Mouse (Mus musculus): Measurements from ENCODE around the gene Pik3cb.

DNA sequence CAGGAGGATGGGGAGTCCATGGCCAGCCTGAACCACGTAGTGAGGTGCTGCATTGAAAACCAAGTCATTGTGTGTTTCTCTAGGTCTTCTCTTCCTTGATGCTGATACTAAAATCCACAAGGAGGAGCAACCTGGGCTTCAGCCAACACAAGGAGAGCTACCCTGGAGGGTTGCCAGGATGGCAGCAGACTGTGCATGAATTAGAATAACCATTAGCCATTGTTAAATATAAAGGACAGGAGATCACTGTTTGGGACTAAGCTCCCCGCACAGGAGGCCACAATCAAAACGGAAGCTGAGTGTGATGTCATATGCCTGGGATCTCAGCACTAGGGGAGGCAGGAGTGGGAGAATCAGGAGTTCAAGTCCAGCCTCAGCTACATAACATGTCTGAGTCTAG, 13.2 kb upstream of the Pik3cb start:
- TF ChIP-seq CTCF (IDR thresholded peaks at IDR 0.05; ENCODE audit: low read depth, low read length) (no peak), POLR2A (IDR thresholded peaks at IDR 0.05; ENCODE audit: insufficient read depth, low read length) (no peak)
